Mouse (Mus musculus) spleen, adult 2 months (tissue): Measurements from ENCODE around the gene Ak9.

Experiments used
- CTCF ChIP-seq: fragments of 200-500 bp; IDR thresholded peaks from 2 replicates; pipeline ENCODE4 v1.5.1; 2011; ENCODE audit warnings: mild to moderate bottlenecking, inconsistent platforms; ENCODE audit not compliant: insufficient read depth, insufficient read length, insufficient replicate concordance; ENCODE audit errors: extremely low read depth
- POLR2A ChIP-seq: fragments of 200-500 bp; IDR thresholded peaks from 2 replicates; pipeline ENCODE4 v1.6.1; 2011; ENCODE audit warnings: low read depth, low read length, inconsistent platforms

GRCm38 (mm10) chr10:41403893-41404612 lies 100.3 kb downstream of the Ak9 start:
- TF ChIP-seq CTCF (no peak), POLR2A (no peak)
